Comparison of ENCODE assay signal across 17 mouse cellular contexts in genomic region chr11:114291258-114291657, GRCm38 (mm10).
"Had no signal": no experiment of that assay in that cellular context is flagged by ENCODE, and none has a peak within 500 bp of the region (broad histone marks: within the 10 kb centered on the region; RNA-seq: fewer than 3 reads in every experiment).

No protein-coding gene starts in this region.

- DNase-seq: left cerebral cortex, postnatal 4 days; liver; liver, embryonic 13.5 days; liver, postnatal 0 days; lung, adult 18-20 months; lung, adult 2 months; lung, embryonic 14.5 days; lung, postnatal 10 days; lung, postnatal 14 days; lung, postnatal 36 days; lung, postnatal 4 days; midbrain, embryonic 14.5 days had no signal

- ATAC-seq: liver, embryonic 12.5 days; liver, postnatal 0 days; lung, postnatal 0 days; midbrain, embryonic 13.5 days; midbrain, embryonic 15.5 days; midbrain, embryonic 16.5 days had no signal
